Mouse (Mus musculus): ENCODE results near the gene Scai. TPM values are rescaled to one million over a fixed set of nuclear protein-coding genes. Genes with fewer than 3 reads are reported as not detected.
"Not testable (repeated sequence)": the region's sequence is repeated elsewhere in the genome, so short reads cannot be mapped to it uniquely, and the experiment has no call there.

Scai gene
- polyA plus RNA-seq (2015; fragmentation: Nextera tagmentation; extraction: Ambion mirVana): 8.1 and 8.9 TPM in 2 replicates

DNA sequence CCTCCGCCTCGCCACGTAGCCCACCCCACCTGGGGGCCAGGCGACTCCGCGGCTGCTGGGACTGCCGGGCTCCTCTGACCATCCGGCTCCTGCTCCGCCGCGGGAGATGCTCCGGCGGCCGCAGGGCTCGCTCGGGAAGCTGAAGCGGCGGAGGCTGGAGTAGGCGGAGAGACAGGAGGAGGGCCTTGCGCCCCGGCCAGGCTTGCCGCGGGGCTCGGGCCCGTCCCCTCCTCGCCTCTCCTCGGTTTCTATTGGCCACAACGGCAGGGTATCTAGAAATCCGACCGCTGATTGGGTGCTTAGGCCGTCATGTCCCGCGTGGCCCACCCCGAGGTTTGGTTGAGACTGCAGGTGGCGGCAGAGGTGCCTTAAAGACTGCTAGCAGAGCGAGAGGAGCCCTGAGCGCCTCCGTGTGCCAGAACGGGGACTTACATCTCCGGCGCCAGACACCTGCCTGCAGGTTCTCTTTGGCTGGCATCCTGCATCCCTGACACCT is at the start of gene Scai:
TSS of gene Scai (minus strand) at position 174 of the 496 bp plus-strand sequence.
- no peaks in the 10 kb centered on the region for H3K9me3 ChIP-seq (replicated peaks; ENCODE audit: control insufficient read depth, low read length)
- ATAC-seq (ENCODE audit: insufficient read depth, low FRiP score): peak; percentile 100

DNA sequence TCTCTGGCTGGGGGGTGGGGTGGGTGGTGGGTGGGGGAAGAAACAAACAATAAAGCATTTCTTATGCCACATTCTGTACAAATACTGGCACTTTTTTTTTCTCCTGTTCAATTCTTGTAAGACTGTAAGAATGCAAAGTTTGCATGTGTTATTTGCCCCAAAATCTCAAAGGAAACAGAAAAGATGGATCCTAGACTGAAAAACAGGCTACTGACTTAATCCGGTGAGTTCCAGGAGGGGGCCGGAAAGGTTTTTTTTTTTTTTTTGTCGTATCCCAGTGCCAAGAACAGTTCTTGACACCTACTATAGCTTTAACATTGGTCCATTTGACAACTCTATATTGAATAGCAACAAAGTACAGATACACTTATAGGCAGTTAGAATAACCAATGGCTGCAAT is 36.2 kb upstream of the Scai start:
- peak overlapping the region; percentile 64; the same call in 1 of the 2 replicates for H3K9ac ChIP-seq (ENCODE audit: low read length)
- 28% methylated on average over 3 of the region's 3 CpGs for WGBS
- 0 out of 2 replicates have a peak overlapping the region, but pooled peaks have one; percentile 93 for H3K27ac ChIP-seq (ENCODE audit: low read length)
- peak overlapping the region; percentile 54 for H3K4me2 ChIP-seq (ENCODE audit: low read depth, low read length)
- no peaks in the 10 kb centered on the region for H3K9me3 ChIP-seq (replicated peaks; ENCODE audit: control insufficient read depth, low read length)
- H3K36me3 ChIP-seq (ENCODE audit: control insufficient read depth, insufficient read depth, low read length): no peaks in the 10 kb centered on the region
- H3K27me3 ChIP-seq (ENCODE audit: control insufficient read depth, insufficient read depth, low read length): no peaks in the 10 kb centered on the region
- no peak for ATAC-seq (ENCODE audit: insufficient read depth, low FRiP score)
- peaks cover 12% of the 10 kb centered on the region for H3K4me1 ChIP-seq (ENCODE audit: control insufficient read depth, insufficient read depth, low read length)
- peak overlapping the region; percentile 90 for H3K4me3 ChIP-seq (replicated peaks; ENCODE audit: low read length)

More for the DNA sequence above, at the start of gene Scai:
- Histone ChIP-seq H3K4me2 (ENCODE audit: low read depth, low read length) (peak within 1 kb of the TSS; percentile 92), H3K27ac (ENCODE audit: low read length) (peak within 1 kb of the TSS; percentile 96), H3K4me3 (replicated peaks; ENCODE audit: low read length) (peak within 1 kb of the TSS; percentile 98), H3K4me1 (ENCODE audit: control insufficient read depth, insufficient read depth, low read length) (peaks cover 3% of the 10 kb centered on the region; the same call in 1 of the 2 replicates), H3K27me3 (ENCODE audit: control insufficient read depth, insufficient read depth, low read length) (no peaks in the 10 kb centered on the region), H3K9ac (ENCODE audit: low read length) (peak within 1 kb of the TSS; percentile 94), H3K36me3 (ENCODE audit: control insufficient read depth, insufficient read depth, low read length) (no peaks in the 10 kb centered on the region)
- under 1% methylated on average over 41 of the region's 41 CpGs for WGBS

DNA sequence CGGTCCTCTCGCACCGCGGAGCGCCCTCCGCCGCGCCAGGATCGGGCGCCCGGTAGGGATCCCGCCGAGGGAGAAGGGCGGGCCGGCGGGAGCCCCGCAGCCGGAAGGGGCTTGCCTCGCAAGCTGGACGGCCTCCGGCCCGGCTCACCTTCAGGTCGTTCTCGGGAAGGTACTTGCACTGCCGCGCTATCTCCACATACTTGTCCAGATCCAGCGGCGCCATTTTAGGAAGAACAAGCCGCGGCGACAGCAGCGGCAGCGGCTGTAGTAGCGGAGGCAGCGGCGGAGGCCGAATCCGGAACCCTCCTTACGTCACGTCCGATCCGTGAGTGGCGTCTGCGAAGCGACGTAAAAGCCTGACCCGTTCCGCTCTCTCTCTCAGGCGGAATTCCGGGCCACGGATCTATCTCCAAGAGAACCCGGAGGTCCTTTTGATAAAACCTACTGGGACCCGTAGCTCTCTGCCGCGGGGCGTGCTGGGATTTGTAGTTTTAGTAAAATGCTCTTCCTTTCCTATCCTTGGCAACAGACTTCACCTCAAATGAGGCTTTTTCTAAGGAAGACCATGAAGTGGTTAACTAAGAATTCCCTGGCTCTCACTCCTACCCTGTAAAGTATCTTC is 35.6 kb upstream of the Scai start, which contains the start of gene Ppp6c:
TSS of gene Ppp6c (minus strand) at position 433 of the 622 bp plus-strand sequence.
- no peaks in the 10 kb centered on the region for H3K9me3 ChIP-seq (replicated peaks; ENCODE audit: control insufficient read depth, low read length)
- no peaks in the 10 kb centered on the region for H3K27me3 ChIP-seq (ENCODE audit: control insufficient read depth, insufficient read depth, low read length)
- peak within 1 kb of the TSS; percentile 82 for H3K4me2 ChIP-seq (ENCODE audit: low read depth, low read length)
- peak within 1 kb of the TSS; percentile 90 for H3K4me3 ChIP-seq (replicated peaks; ENCODE audit: low read length)
- H3K27ac ChIP-seq (ENCODE audit: low read length): peak within 1 kb of the TSS; percentile 93
- under 1% methylated on average over 56 of the region's 56 CpGs for WGBS
- peaks cover 12% of the 10 kb centered on the region for H3K4me1 ChIP-seq (ENCODE audit: control insufficient read depth, insufficient read depth, low read length)
- no peaks in the 10 kb centered on the region for H3K36me3 ChIP-seq (ENCODE audit: control insufficient read depth, insufficient read depth, low read length)
- H3K9ac ChIP-seq (ENCODE audit: low read length): peak within 1 kb of the TSS; percentile 88
- ATAC-seq (ENCODE audit: insufficient read depth, low FRiP score): peak; percentile 99

DNA sequence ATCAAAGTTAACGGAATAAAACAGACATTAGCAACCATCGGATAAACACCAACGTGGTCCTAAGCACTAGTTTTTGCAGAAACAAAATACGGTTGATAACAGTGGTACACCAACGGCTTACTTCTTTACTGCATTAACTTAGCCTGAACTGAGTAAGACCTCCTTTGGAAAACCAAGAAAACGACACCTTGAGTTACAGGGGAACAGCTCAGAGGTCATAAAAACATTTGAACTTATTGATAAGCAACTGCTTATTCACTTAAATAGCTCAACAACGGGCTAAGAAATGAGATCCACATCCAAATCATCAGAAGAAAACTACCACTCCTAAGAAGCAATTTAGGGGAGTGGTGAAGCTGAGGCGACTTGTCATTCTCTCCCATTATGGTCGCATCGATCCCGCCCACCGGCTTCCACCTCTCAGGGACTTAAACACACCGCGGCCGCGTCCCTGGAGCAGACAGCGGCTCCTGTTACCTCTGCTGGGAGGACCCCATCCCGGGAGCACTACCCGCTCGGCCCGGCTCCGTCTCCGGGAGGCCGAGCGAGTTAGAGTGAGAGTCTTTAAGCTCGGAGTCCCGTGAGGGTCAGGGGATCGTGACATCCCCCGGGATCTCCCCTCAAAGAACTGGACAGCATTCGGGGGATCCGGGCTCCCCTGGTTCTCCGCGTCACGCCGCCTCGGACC is 34.9 kb upstream of the Scai start:
- not testable (repeated sequence) for H3K9me3 ChIP-seq (replicated peaks; ENCODE audit: control insufficient read depth, low read length); H3K27me3 ChIP-seq (ENCODE audit: control insufficient read depth, insufficient read depth, low read length); H3K36me3 ChIP-seq (ENCODE audit: control insufficient read depth, insufficient read depth, low read length); ATAC-seq (ENCODE audit: insufficient read depth, low FRiP score)
- peak overlapping the region; percentile 88 for H3K9ac ChIP-seq (ENCODE audit: low read length)
- peak overlapping the region; percentile 90 for H3K4me3 ChIP-seq (replicated peaks; ENCODE audit: low read length)
- 3% methylated on average over 36 of the region's 36 CpGs for WGBS
- H3K4me2 ChIP-seq (ENCODE audit: low read depth, low read length): peak overlapping the region; percentile 82
- peaks cover 12% of the 10 kb centered on the region for H3K4me1 ChIP-seq (ENCODE audit: control insufficient read depth, insufficient read depth, low read length)
- H3K27ac ChIP-seq (ENCODE audit: low read length): peak overlapping the region; percentile 93

DNA sequence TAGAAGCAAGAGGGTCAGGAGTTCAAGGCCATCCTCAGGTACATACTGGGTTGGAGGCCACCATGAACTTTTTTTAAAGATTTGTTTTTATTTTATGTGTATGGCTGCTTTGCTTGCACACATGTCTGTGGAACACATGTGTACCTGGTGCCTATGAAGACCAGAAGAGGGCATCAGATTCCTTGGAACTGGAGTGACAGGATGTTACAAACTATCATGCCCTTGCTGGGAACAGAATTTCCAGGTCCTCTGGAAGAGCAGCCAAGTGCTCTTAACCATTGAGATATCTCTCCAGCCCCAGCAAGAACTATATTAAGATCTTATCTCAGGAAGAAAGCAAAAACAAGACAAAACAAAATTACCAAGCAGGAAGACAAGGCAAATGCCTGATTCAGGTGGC is 34.1 kb upstream of the Scai start:
- Histone ChIP-seq H3K4me2 (ENCODE audit: low read depth, low read length) (peak overlapping the region; percentile 82), H3K4me1 (ENCODE audit: control insufficient read depth, insufficient read depth, low read length) (peaks cover 12% of the 10 kb centered on the region), H3K27ac (ENCODE audit: low read length) (no peak overlapping the region), H3K4me3 (replicated peaks; ENCODE audit: low read length) (peak overlapping the region; percentile 90; the same call in 1 of the 2 replicates), H3K36me3 (ENCODE audit: control insufficient read depth, insufficient read depth, low read length) (no peaks in the 10 kb centered on the region), H3K27me3 (ENCODE audit: control insufficient read depth, insufficient read depth, low read length) (no peaks in the 10 kb centered on the region), H3K9ac (ENCODE audit: low read length) (peak overlapping the region; percentile 14; the same call in 1 of the 2 replicates), H3K9me3 (replicated peaks; ENCODE audit: control insufficient read depth, low read length) (no peaks in the 10 kb centered on the region)
- no peak for ATAC-seq (ENCODE audit: insufficient read depth, low FRiP score)

DNA sequence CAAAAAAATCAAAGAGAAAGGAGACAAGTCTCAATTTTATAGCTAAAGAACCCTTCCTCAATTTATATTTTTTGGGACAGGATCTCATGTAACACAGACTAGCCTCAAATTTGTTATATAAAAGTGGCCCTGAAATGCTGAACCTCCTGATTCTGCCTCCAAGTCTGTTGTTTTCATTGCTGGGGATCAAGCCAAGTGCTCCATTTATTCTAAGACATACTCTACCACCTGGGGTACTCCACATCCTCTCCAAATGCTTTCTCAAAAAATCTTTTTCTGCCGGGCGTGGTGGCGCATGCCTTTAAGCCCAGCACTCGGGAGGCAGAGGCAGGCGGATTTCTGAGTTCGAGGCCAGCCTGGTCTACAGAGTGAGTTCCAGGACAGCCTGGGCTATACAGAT is 29.5 kb upstream of the Scai start:
- no peak overlapping the region for H3K4me2 ChIP-seq (ENCODE audit: low read depth, low read length)
- H3K4me3 ChIP-seq (replicated peaks; ENCODE audit: low read length): no peak overlapping the region
- 89% methylated on average over 6 of the region's 6 CpGs for WGBS
- no peaks in the 10 kb centered on the region for H3K27me3 ChIP-seq (ENCODE audit: control insufficient read depth, insufficient read depth, low read length)
- H3K36me3 ChIP-seq (ENCODE audit: control insufficient read depth, insufficient read depth, low read length): no peaks in the 10 kb centered on the region
- no peak for ATAC-seq (ENCODE audit: insufficient read depth, low FRiP score)
- H3K9ac ChIP-seq (ENCODE audit: low read length): no peak overlapping the region
- no peaks in the 10 kb centered on the region for H3K9me3 ChIP-seq (replicated peaks; ENCODE audit: control insufficient read depth, low read length)
- no peak overlapping the region for H3K27ac ChIP-seq (ENCODE audit: low read length)
- peaks cover 9% of the 10 kb centered on the region for H3K4me1 ChIP-seq (ENCODE audit: control insufficient read depth, insufficient read depth, low read length)

DNA sequence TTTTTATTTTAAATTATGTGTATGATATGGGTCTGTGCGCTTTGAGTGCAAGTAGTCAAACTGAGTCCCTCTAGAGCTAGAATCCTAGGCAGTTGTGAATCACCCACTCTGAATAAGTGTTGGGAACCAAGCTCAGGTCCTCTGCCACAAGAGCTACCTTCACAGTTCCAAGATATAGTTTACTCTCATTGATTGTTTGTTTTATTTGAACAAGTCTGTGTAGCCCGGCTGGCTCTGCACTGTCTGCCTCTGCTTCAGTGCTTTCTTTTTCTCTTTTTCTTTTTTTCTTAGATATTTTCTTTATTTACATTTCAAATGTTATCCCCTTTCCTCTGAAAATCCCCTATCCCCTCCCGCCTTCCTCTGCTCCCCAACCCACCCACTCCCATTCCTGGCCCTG is 28.5 kb upstream of the Scai start:
- Histone ChIP-seq H3K9ac (ENCODE audit: low read length) (no peak overlapping the region), H3K36me3 (ENCODE audit: control insufficient read depth, insufficient read depth, low read length) (no peaks in the 10 kb centered on the region), H3K9me3 (replicated peaks; ENCODE audit: control insufficient read depth, low read length) (no peaks in the 10 kb centered on the region), H3K27me3 (ENCODE audit: control insufficient read depth, insufficient read depth, low read length) (no peaks in the 10 kb centered on the region), H3K4me3 (replicated peaks; ENCODE audit: low read length) (no peak overlapping the region), H3K4me1 (ENCODE audit: control insufficient read depth, insufficient read depth, low read length) (no peaks in the 10 kb centered on the region), H3K27ac (ENCODE audit: low read length) (no peak overlapping the region), H3K4me2 (ENCODE audit: low read depth, low read length) (no peak overlapping the region)
- no peak for ATAC-seq (ENCODE audit: insufficient read depth, low FRiP score)
- WGBS: 77% methylated on average over 3 of the region's 3 CpGs

DNA sequence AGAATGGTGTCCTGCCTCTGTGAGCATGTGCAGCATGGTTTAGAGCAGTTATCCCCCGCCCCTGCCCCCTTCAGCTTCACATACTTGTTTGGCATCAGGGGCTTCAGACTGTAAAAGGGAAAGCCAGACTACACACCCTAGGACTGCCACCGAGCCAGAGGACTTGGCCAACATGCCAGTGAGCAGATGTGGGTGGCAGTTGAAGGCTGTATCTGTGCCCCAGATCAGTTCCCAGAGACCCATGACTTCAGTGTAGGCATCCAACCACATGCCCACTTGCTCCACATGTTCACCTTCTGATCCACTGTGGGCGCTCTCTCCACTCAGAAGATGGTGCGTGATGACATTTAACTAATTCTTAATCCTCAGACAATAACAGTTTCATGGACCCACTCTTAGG is 26.6 kb upstream of the Scai start:
- H3K9me3 ChIP-seq (replicated peaks; ENCODE audit: control insufficient read depth, low read length): no peaks in the 10 kb centered on the region
- H3K4me2 ChIP-seq (ENCODE audit: low read depth, low read length): no peak overlapping the region
- 93% methylated on average over 4 of the region's 4 CpGs for WGBS
- no peak overlapping the region for H3K9ac ChIP-seq (ENCODE audit: low read length)
- no peak overlapping the region for H3K27ac ChIP-seq (ENCODE audit: low read length)
- no peak overlapping the region for H3K4me3 ChIP-seq (replicated peaks; ENCODE audit: low read length)
- H3K27me3 ChIP-seq (ENCODE audit: control insufficient read depth, insufficient read depth, low read length): no peaks in the 10 kb centered on the region
- no peaks in the 10 kb centered on the region for H3K4me1 ChIP-seq (ENCODE audit: control insufficient read depth, insufficient read depth, low read length)
- no peaks in the 10 kb centered on the region for H3K36me3 ChIP-seq (ENCODE audit: control insufficient read depth, insufficient read depth, low read length)
- no peak for ATAC-seq (ENCODE audit: insufficient read depth, low FRiP score)

DNA sequence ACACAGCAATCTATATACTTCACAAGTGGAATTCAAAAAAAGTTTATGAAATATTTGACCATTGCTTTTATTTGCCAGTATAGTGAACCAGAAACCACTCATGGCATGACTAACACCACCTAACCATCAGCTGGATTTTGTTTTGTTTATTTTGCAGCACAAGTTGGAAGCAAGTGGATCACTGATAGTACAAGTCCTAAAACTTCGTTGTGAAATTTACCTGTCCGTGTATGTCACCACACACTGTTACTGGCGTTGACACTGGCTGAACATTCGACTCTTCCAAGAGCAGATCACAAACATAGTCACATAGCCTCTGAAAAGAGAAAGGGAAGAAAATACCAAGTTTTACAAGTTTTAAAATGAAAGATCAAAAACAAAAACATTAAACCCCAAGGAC is 20.2 kb upstream of the Scai start:
- WGBS: 87% methylated on average over 4 of the region's 4 CpGs
- no peaks in the 10 kb centered on the region for H3K9me3 ChIP-seq (replicated peaks; ENCODE audit: control insufficient read depth, low read length)
- H3K27ac ChIP-seq (ENCODE audit: low read length): no peak overlapping the region
- H3K27me3 ChIP-seq (ENCODE audit: control insufficient read depth, insufficient read depth, low read length): no peaks in the 10 kb centered on the region
- no peaks in the 10 kb centered on the region for H3K4me1 ChIP-seq (ENCODE audit: control insufficient read depth, insufficient read depth, low read length)
- H3K9ac ChIP-seq (ENCODE audit: low read length): no peak overlapping the region
- no peak for ATAC-seq (ENCODE audit: insufficient read depth, low FRiP score)
- H3K36me3 ChIP-seq (ENCODE audit: control insufficient read depth, insufficient read depth, low read length): no peaks in the 10 kb centered on the region
- H3K4me2 ChIP-seq (ENCODE audit: low read depth, low read length): no peak overlapping the region
- no peak overlapping the region for H3K4me3 ChIP-seq (replicated peaks; ENCODE audit: low read length)

Measured in stomach, embryonic 16.5 days (tissue).